Mouse (Mus musculus) splenic B cell, adult 2 months (primary cell): Measurements from ENCODE around the gene Rhbdf2.

Experiments used
- DNase-seq: peaks from one replicate; pipeline ENCODE4 v3.0.0-alpha.2; 2011; ENCODE audit warnings: low read depth, low spot score
- H3K27me3 ChIP-seq: 2 replicates; pipeline ENCODE4 v1.6.1; 2012; ENCODE audit warnings: mild to moderate bottlenecking, low read length, moderate library complexity, mixed read lengths; ENCODE audit not compliant: control insufficient read depth, poor library complexity, insufficient read depth, severe bottlenecking
- H3K36me3 ChIP-seq: 2 replicates; pipeline ENCODE4 v1.6.1; 2012; ENCODE audit warnings: mild to moderate bottlenecking, low read length, moderate library complexity, mixed read lengths; ENCODE audit not compliant: control insufficient read depth, poor library complexity, insufficient read depth, severe bottlenecking

The Rhbdf2 gene

DNA sequence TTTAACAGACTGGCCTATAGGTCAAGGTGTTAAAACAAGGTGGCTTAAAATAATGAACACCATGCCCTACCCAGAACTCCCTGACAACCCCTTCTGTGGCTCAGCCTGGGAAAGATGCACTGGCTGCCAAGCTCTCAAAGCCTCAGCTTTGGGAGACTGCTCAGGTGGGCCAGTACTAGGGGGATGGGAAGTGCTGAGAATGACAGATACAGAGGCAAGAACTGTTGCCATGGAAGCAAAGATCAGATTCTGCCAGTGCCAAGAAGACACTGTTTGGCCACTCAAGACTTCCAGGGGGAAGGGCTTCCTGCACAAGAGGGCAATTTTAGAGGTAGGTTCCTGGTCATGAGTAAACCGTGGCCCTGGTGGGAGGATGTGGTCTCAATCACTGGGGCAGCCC lies 71.2 kb downstream of the Rhbdf2 start:
- Histone ChIP-seq H3K27me3 (no peaks in the 10 kb centered on the region), H3K36me3 (no peaks in the 10 kb centered on the region)
- no peak for DNase-seq

DNA sequence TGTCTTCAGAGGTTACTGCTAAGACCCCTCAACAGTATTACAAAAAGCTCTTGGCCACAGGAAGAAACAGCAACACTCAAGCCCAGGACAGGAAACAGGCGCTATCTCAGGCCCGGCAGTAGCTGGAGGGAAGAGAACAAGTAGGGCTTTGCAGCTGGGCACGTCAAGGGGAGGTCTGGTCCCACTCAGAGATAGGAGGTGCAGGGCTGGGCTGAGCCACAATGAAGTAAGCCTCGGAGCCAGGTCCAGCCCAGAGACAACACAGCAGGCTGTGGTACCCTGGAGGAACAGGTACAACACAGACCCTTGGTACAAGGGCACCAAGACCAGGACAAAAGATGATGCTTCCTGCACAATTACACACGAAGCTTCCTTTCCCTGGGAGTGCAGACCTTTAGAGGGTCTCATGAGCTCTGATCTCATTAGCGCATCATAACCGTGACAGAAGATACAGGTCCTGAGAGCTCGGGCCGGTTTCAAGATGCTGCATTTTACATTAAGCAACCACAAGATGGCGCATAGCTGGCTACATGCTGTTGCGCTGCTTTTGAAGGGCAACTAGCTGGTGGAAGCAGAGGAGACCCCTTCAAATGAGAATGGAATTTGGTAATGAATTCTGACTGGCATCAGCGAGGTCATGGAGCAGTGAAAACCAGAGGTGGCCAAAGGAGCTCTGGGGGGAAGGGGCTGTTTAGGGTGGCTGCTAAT lies 72.5 kb downstream of the Rhbdf2 start:
- peak; percentile 80 for DNase-seq
- no peaks in the 10 kb centered on the region for H3K27me3 ChIP-seq
- no peaks in the 10 kb centered on the region for H3K36me3 ChIP-seq

DNA sequence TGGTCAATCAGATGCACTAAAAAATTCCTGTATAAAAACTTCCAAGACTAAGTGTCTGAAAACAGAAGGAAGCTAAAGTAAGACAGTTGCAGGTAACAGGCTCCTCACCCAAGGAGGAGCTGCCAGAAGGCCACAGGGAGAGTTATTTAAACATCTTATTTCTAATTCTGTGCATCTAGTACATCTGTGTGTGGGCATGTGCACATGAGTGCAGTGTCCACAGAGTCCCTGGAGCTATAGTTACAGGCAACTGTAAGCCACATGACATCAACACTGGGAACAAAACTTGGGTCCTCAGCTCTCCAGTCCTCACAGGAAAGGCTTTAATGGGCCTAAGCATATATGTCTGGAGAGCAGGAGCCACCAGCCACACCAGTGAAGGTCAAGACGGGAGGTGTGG lies 74.6 kb downstream of the Rhbdf2 start:
- no peaks in the 10 kb centered on the region for H3K36me3 ChIP-seq
- no peaks in the 10 kb centered on the region for H3K27me3 ChIP-seq
- DNase-seq, result no peak

DNA sequence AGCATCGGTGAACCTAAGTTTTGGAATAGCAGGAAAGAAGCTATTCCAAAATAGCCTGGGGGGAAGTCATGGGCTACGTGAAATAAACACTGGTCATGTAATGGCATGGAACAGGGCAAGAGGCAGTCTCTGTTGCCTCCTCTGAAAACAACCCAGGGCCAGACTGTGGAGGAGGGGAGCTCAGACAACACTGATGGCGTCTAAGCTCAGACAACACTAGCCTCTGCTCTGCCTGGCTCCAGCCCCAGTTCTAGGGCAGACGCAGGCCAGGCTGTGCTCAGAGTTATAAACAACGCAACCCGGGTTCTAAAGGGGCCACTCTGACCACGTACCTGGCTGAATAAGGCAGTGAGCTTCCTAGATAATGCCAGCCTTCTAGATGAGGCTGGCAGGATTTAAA lies 76.1 kb downstream of the Rhbdf2 start:
- Histone ChIP-seq H3K36me3 (peaks cover 2% of the 10 kb centered on the region; the same call in 1 of the 2 replicates), H3K27me3 (no peaks in the 10 kb centered on the region)
- DNase-seq, result no peak

DNA sequence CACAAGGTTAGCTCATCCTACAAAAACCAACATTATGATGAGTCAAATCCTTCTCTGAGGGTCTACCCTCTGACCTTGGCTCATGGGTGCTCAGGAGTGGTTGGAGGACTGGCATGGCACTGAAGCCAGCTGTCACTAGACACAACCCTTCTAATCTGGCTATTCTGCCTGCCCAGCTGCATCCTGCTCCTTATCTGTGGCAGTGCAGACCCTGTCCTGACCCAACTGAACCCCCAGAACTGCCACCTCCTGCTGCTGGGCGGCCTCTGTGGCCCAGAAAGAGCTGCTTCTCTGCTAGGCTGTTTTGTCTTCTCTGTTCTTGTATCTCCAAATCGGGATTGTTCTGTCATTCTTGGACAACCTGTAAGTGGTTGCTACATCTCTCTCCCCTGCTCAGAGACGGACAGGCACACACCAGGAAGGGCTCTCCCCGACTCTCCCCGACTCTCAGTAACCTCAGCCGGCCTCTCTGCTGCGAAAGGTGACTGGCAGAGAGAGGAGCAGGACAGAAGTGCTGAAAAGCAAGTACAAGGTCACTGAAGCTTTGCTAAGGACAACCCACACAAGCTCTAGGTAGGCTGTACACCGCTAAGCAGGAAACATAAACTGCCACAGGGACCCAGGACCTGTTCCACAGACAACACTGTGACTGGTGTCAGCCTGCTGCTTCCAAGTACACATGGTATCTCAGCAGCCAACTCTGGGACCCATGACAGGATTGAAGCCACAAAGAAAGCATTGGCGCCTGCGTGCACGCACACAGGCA lies 77.4 kb downstream of the Rhbdf2 start:
- DNase-seq, result no peak
- no peaks in the 10 kb centered on the region for H3K27me3 ChIP-seq
- H3K36me3 ChIP-seq, result peaks cover 2% of the 10 kb centered on the region; the same call in 1 of the 2 replicates

DNA sequence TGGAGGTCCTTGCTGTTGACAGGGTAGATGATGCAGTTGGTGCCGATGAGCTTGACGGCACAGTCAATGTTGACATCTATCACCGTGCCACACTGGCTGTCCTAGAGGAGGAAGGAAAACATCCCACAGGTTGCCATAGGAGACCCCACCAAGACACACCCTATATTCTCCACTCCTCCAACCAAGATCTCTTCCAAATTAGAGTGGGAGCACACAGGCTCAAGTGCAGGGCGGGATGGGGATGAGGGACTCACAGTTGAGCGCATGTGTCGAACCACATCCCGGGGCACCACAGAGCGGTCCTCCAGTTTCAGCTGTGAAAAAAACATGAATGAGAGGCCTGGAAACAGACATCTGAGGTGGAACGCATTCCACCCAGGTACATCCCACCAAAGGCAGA lies 78.0 kb downstream of the Rhbdf2 start:
- Histone ChIP-seq H3K27me3 (no peaks in the 10 kb centered on the region), H3K36me3 (peaks cover 2% of the 10 kb centered on the region; the same call in 1 of the 2 replicates)
- no peak for DNase-seq
